Mouse (Mus musculus): ENCODE measurements at regions not wholly inside any gene's neighbourhood (a gene's known extent, or its start where the extent isn't known, plus 50 kb on each side); places are given as distances from the start of the nearest gene placed in this dataset.

GRCm38 (mm10) chr16:92991405-92991804 is 165.5 kb upstream of the Runx1 start:
- DNase-seq (ENCODE audit: extremely low read depth, insufficient read length, low spot score) = no peak

- DNase-seq (ENCODE audit: extremely low read depth, insufficient read length, low spot score) = no peak
Observed at GRCm38 (mm10) chr16:92988416-92988815, 162.5 kb upstream of the Runx1 start.

- no peak for DNase-seq (ENCODE audit: extremely low read depth, insufficient read length, low spot score)
Observed at GRCm38 (mm10) chr16:92988000-92988399, 162.1 kb upstream of the Runx1 start.

- no peak for DNase-seq (ENCODE audit: extremely low read depth, insufficient read length, low spot score)
Observed at GRCm38 (mm10) chr16:92985768-92986167, 159.8 kb upstream of the Runx1 start.

GRCm38 (mm10) chr16:92982934-92983333 is 157.0 kb upstream of the Runx1 start:
- DNase-seq (ENCODE audit: extremely low read depth, insufficient read length, low spot score) = peak; percentile 18

- peak; percentile 59 for DNase-seq (ENCODE audit: extremely low read depth, insufficient read length, low spot score)
Observed at GRCm38 (mm10) chr16:92979620-92980330, 153.8 kb upstream of the Runx1 start.

- no peak for DNase-seq (ENCODE audit: extremely low read depth, insufficient read length, low spot score)
Observed at GRCm38 (mm10) chr16:92976097-92976496, 150.1 kb upstream of the Runx1 start.

- DNase-seq (ENCODE audit: extremely low read depth, insufficient read length, low spot score) = no peak
Observed at GRCm38 (mm10) chr16:92975090-92975489, 149.1 kb upstream of the Runx1 start.

GRCm38 (mm10) chr16:92972681-92973080 is 146.7 kb upstream of the Runx1 start:
- no peak for DNase-seq (ENCODE audit: extremely low read depth, insufficient read length, low spot score)

- DNase-seq (ENCODE audit: extremely low read depth, insufficient read length, low spot score) = no peak
Observed at GRCm38 (mm10) chr16:92971956-92972355, 146.0 kb upstream of the Runx1 start.

GRCm38 (mm10) chr16:92970587-92970986 is 144.6 kb upstream of the Runx1 start:
- no peak for DNase-seq (ENCODE audit: extremely low read depth, insufficient read length, low spot score)

- DNase-seq (ENCODE audit: extremely low read depth, insufficient read length, low spot score) = no peak
Observed at GRCm38 (mm10) chr16:92969036-92969435, 143.1 kb upstream of the Runx1 start.

- no peak for DNase-seq (ENCODE audit: extremely low read depth, insufficient read length, low spot score)
Observed at GRCm38 (mm10) chr16:92966069-92966866, 140.3 kb upstream of the Runx1 start.

- no peak for DNase-seq (ENCODE audit: extremely low read depth, insufficient read length, low spot score)
Observed at GRCm38 (mm10) chr16:92965651-92966050, 139.7 kb upstream of the Runx1 start.

GRCm38 (mm10) chr16:92963582-92963981 is 137.6 kb upstream of the Runx1 start:
- no peak for DNase-seq (ENCODE audit: extremely low read depth, insufficient read length, low spot score)

- no peak for DNase-seq (ENCODE audit: extremely low read depth, insufficient read length, low spot score)
Observed at GRCm38 (mm10) chr16:92961361-92961760, 135.4 kb upstream of the Runx1 start.

- DNase-seq (ENCODE audit: extremely low read depth, insufficient read length, low spot score) = no peak
Observed at GRCm38 (mm10) chr16:92960740-92961139, 134.8 kb upstream of the Runx1 start.

- DNase-seq (ENCODE audit: extremely low read depth, insufficient read length, low spot score) = no peak
Observed at GRCm38 (mm10) chr16:92958967-92959366, 133.0 kb upstream of the Runx1 start.

- no peak for DNase-seq (ENCODE audit: extremely low read depth, insufficient read length, low spot score)
Observed at GRCm38 (mm10) chr16:92958146-92958545, 132.2 kb upstream of the Runx1 start.

GRCm38 (mm10) chr16:92955508-92955907 is 129.6 kb upstream of the Runx1 start:
- DNase-seq (ENCODE audit: extremely low read depth, insufficient read length, low spot score) = no peak

GRCm38 (mm10) chr16:92955087-92955486 is 129.1 kb upstream of the Runx1 start:
- no peak for DNase-seq (ENCODE audit: extremely low read depth, insufficient read length, low spot score)

Data from 3134 (cell line).